ENCODE assay signal across 11 mouse cellular contexts in the genomic region with DNA sequence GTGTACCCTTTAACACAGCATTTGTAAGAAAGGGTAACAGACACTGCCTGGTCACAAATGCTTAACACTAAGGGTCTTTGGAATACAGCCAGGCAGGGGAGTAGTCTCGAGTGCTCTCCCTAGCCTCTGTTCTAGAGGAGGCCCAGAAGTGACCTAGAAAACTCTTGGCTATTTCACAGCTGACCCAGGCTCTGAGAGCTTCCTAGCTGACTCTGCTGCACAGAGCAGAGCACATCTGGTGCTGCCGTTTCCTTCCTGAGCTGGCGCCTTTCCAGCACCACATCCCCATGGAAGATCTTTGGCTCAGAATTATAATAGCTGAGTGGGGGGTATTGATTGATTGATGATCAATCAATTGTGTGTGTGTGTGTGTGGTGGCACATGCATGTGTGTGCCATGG. TPM values are rescaled to one million over a fixed set of nuclear protein-coding genes. Genes with fewer than 3 reads are reported as not detected.
A peak's percentile ranks its signal among the peaks of the same experiment; 100 is the strongest.
DNase-seq lines count a peak whose midpoint lies in the region; ATAC-seq lines count a peak whose summit lies in the region.
"Had no signal": no experiment of that assay in that cellular context is flagged by ENCODE, and none has a peak within 500 bp of the region (broad histone marks: within the 10 kb centered on the region; RNA-seq: fewer than 3 reads in every experiment).

No protein-coding gene starts in this region.

- WGBS in neural tube, embryonic 14.5 days: 35% methylated on average over 3 of the region's 3 CpGs
- WGBS in neural tube, embryonic 15.5 days: 33% methylated on average over 3 of the region's 3 CpGs

- H3K4me2 ChIP-seq in neural tube, embryonic 14.5 days (ENCODE audit: low read depth, low read length): no peak overlapping the region
- no peak overlapping the region for H3K4me2 ChIP-seq in neural tube, embryonic 15.5 days
- H3K4me2 ChIP-seq: hindbrain, embryonic 12.5 days had no signal

- peaks cover 52% of the 10 kb centered on the region for H3K4me1 ChIP-seq in neural tube, embryonic 14.5 days (ENCODE audit: control insufficient read depth, insufficient read depth, low read length)
- H3K4me1 ChIP-seq in neural tube, embryonic 15.5 days: peaks cover 55% of the 10 kb centered on the region

- peak; percentile 41; the same call in 1 of the 2 replicates for ATAC-seq in neural tube, embryonic 14.5 days (ENCODE audit: low read depth)
- no peak for ATAC-seq in neural tube, embryonic 15.5 days (ENCODE audit: low FRiP score)

- H3K27ac ChIP-seq in neural tube, embryonic 14.5 days (ENCODE audit: low read depth, low read length): no peak overlapping the region
- no peak overlapping the region for H3K27ac ChIP-seq in neural tube, embryonic 15.5 days (replicated peaks)
- H3K27ac ChIP-seq: hindbrain, embryonic 12.5 days had no signal

- no peaks in the 10 kb centered on the region for H3K36me3 ChIP-seq in neural tube, embryonic 14.5 days (ENCODE audit: control insufficient read depth, insufficient read depth, low read length)
- H3K36me3 ChIP-seq in neural tube, embryonic 15.5 days: no peaks in the 10 kb centered on the region
- H3K36me3 ChIP-seq: hindbrain, embryonic 12.5 days had no signal

- no peak overlapping the region for H3K9ac ChIP-seq in neural tube, embryonic 14.5 days (replicated peaks; ENCODE audit: low read depth, low read length)
- no peak overlapping the region for H3K9ac ChIP-seq in neural tube, embryonic 15.5 days (replicated peaks)
- H3K9ac ChIP-seq: hindbrain, embryonic 12.5 days had no signal

- H3K9me3 ChIP-seq in neural tube, embryonic 14.5 days (ENCODE audit: control insufficient read depth, low read length): no peaks in the 10 kb centered on the region
- H3K9me3 ChIP-seq in neural tube, embryonic 15.5 days (replicated peaks): no peaks in the 10 kb centered on the region
- H3K9me3 ChIP-seq: hindbrain, embryonic 12.5 days had no signal

- no peaks in the 10 kb centered on the region for H3K27me3 ChIP-seq in neural tube, embryonic 14.5 days (ENCODE audit: control insufficient read depth, insufficient read depth, low read length)
- no peaks in the 10 kb centered on the region for H3K27me3 ChIP-seq in neural tube, embryonic 15.5 days (replicated peaks)
- H3K27me3 ChIP-seq: hindbrain, embryonic 12.5 days had no signal

- H3K4me3 ChIP-seq in neural tube, embryonic 14.5 days (ENCODE audit: low read depth, low read length): no peak overlapping the region
- H3K4me3 ChIP-seq in neural tube, embryonic 15.5 days (replicated peaks): no peak overlapping the region
- H3K4me3 ChIP-seq: hindbrain, embryonic 12.5 days had no signal

- peak; percentile 26 to 43 for DNase-seq in adrenal gland, postnatal 36 days
- no peak for DNase-seq in adrenal gland, postnatal 4 days (ENCODE audit: low spot score in 2 of 2)
- peak; percentile 64 for DNase-seq in kidney, postnatal 14 days
- DNase-seq in lung, postnatal 4 days: peak; percentile 41 to 55
- no peak for DNase-seq in cerebellum, postnatal 36 days
- no peak for DNase-seq in thymus, postnatal 0 days (ENCODE audit: low spot score)
- DNase-seq: B cell, adult 2 months; cerebellum, adult 11-12 months had no signal

RNA-seq across cellular contexts. Expression of a gene that starts 11.1 kb away (rescaled TPM):
- 10 to 100 TPM; 20.0 to 21.6 TPM for total RNA-seq in adrenal gland, postnatal 36 days (2021)
- 10 to 100 TPM; 30.5 to 31.4 TPM for total RNA-seq in adrenal gland, postnatal 4 days (2021)
- polyA plus RNA-seq in neural tube, embryonic 14.5 days (2014; fragmentation: Nextera tagmentation; extraction: Ambion mirVana): 33.0 and 55.2 TPM in 2 replicates
- 21.4 and 24.1 TPM in 2 replicates for polyA plus RNA-seq in neural tube, embryonic 15.5 days (2015; fragmentation: Nextera tagmentation; extraction: Ambion mirVana)
- 3.8 TPM in 2 replicates for polyA plus RNA-seq in thymus, postnatal 0 days (2015; fragmentation: Nextera tagmentation; extraction: Ambion mirVana)

Comparison
In these comparisons a context has a peak if more than half of its experiments do, and no peak if none do; other contexts are left out.
1. DNase-seq: peak in adrenal gland, postnatal 36 days (2 of 2), kidney, postnatal 14 days (single experiment) and lung, postnatal 4 days (2 of 2); none in adrenal gland, postnatal 4 days (0 of 2), cerebellum, postnatal 36 days (0 of 2) and thymus, postnatal 0 days (single experiment).